Mouse (Mus musculus) ES-E14 (cell line): ENCODE data around the gene Il13.

Source experiments
- CHD2 ChIP-seq: IDR thresholded peaks from 2 replicates; pipeline ENCODE4 v1.6.1; 2014; ENCODE audit warnings: mild to moderate bottlenecking, low read depth, low read length, inconsistent platforms
- HCFC1 ChIP-seq: IDR thresholded peaks from 2 replicates; pipeline ENCODE4 v1.6.1; 2012; ENCODE audit warnings: low read length, inconsistent platforms, borderline replicate concordance; ENCODE audit not compliant: insufficient read depth
- ZC3H11A ChIP-seq: IDR thresholded peaks from 2 replicates; pipeline ENCODE4 v1.6.1; 2012; ENCODE audit warnings: low read depth, mild to moderate bottlenecking, inconsistent platforms, low read length, borderline replicate concordance
- ZNF384 ChIP-seq: IDR thresholded peaks from 2 replicates; pipeline ENCODE4 v1.6.1; 2012; ENCODE audit warnings: low read depth, low read length, inconsistent platforms

DNA sequence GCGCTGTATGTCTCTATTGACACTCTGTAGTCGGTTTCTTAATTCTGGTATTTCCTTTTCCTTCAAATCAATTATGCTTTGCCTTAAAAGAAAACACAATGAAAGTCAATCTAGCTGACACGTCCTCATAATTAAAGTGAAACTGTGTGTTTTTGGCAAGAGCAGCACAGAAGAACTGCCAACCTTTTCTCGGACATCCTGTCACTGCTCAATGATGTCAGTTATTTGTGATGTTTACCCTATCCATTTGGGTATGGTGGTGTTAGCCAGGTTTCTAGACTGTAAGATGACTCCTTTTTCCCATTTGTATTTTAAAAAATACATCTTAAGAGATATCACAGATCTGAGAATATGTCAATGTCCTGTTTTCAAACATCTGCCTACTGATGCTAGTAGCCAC, 45.6 kb upstream of the Il13 start:
- TF ChIP-seq ZC3H11A (no peak), CHD2 (no peak), ZNF384 (no peak), HCFC1 (no peak)
